Mouse (Mus musculus) left cerebral cortex, adult 11 months (tissue): ENCODE data around the gene Sf3a1.
A peak's percentile ranks its signal among the peaks of the same experiment; 100 is the strongest.

Experiments
- DNase-seq: peaks from one replicate; pipeline ENCODE4 v3.0.0; 2022; ENCODE audit warnings: low spot score

The Sf3a1 gene

DNA sequence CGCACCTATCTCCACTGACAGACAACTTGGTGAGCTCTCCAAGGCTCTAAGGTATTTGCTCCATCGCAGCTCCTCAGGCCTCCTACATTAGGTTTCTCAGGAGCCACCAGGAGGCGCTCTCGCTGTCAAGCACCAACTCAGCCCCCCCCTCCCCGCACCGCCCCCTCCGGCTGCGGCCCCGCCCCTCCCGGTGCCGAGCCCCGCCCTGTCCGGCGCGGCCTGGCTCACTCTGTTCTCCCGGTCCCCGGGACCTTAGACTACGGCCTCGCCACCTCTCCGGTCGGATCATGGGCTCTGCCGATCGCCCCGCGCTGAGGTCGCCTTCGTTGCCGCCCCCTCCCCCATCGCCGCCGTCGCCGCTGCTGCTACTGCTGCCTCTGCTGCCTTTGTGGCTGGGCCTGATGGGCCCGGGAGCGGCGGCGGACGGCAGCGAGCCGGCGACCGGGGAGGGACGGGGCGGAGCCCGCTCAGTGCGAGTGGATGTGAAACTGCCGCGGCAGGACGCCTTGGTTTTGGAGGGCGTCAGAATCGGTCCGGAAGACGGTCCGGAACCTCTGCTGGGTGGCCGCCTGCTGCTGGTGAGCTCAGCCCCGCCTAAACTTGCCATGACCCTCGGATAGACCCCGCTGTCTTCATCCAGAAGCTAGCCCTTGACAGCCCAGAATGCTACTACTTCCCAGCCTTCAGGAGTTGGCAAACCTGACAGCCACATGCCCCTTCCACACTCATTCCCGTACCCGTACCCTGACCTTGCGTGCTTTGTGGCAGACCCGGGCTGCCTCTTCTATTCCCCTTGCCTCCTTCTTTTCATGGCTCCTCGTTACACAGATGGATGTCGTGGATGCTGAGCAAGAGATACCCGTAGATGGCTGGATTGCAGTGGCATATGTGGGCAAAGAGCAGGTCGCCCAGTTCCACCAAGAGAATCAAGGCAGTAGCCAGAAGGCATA is 24.9 kb upstream of the Sf3a1 start, which contains the start of gene Rnf215:
Rnf215 (plus strand) TSS at position 217 of the 950 bp plus-strand sequence.
- DNase-seq: peak; percentile 71

DNA sequence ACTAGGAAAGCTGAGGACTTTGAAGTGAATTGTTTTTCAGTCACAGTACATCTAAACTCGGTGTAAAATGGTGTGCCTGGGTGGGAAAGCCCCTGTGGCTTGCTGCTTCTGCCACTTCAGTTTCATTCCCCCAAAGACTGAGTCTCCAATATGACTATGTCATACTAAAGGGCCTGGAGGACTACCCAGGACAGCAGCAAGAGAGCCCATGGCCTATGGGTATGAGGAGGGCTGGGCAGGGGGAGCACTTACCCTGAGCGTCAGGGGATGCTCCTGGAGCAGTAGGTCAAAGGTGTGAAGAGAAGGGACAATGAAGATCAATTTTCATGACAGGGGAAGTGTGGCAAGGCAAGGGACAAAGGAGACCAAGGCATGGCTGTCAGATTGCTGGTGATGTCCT is 21.2 kb upstream of the Sf3a1 start:
- DNase-seq: no peak

DNA sequence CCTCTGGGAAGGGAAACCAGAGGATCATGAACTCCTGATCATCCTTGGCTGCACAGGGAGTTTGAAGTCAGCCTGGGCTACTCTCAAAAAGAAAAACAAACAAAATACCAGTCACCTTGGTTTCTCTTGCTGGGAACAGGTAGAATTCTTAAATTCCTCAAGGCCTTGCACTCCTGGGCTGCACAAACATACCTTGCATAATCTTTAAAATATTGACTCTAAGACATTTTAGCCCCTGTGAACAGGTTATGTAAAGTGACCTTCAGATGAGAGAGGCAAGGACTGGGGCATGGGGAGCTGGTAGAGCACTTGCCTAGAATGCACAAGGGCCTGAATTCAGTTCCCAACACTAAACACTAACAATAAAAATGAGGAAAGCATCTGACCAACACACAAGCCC is 18.6 kb upstream of the Sf3a1 start:
- no peak for DNase-seq

DNA sequence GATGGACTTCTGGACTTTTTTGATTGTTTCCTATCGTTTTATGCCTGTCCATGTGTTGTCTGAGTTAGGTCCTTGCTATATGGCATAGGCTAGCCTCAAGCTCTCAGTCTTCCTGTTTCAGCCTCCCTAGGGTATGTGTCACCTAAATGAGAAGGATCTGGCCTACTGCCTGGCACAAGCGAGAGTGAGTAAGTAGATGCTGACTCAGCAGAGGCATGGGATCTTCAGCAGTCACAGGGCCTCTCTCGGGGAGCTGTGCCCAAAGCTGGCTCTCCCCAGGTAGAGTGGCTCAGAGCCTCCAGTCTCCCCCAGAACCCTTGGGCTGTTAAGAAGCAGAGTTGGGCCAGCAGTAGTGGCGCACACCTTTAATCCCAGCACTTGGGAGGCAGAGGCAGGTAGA is 17.8 kb upstream of the Sf3a1 start:
- no peak for DNase-seq

DNA sequence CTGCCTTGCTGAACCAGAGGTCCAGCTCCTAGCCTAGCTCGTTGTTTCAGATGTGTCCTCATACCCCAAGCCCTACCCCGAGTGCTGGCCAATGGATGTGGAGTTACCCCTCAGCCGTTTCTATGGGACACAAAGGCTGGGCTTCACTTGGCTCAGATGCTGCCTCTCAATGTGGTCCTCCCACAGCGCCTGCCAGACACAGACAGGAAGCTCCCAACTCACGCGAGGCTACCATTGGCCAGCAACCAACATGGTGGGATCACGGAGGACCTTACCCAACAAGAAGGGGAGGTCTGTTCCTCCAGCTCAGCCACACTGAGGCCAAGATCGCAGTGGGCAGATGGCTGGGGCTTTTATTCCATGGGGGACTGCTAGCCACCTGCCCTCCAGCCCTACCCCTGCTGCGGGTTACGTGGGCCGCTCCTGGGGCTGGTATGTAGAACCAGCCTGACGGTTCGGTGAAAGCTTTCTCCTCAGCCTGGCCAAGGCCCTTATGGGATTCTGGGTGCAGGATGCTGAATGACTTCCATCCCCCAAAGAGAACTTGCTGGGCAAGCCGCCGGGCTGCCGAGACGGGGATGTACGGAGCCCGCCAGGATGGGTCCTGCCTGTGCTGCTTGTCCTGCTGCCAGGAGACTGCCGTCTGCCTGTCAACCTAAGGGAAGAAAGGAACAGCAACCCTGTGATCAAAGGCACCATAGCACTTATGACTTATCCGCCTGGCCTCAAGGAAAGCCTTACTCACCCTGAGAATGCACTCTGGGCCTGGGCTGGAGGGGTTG is 16.7 kb upstream of the Sf3a1 start:
- no peak for DNase-seq

DNA sequence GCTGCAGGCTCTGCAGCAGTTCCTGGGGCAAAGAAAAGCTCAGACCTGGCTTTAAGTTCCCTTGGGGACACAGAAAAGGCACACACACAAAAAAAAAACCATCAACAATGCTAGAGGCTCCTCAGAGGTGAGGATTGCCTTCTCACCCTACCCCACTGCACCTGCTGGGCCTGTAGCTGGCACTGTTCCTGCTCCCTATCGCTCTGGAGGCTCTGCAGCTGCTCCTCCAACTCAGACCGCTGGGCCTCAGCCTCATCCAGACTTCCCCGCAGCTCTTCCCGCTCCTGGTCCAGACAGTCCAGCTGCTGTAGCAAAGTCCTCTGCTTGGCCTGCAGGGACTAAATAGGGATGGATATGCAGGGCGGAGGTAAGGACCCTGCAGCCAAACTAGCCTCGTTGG is 13.8 kb upstream of the Sf3a1 start:
- DNase-seq: no peak

DNA sequence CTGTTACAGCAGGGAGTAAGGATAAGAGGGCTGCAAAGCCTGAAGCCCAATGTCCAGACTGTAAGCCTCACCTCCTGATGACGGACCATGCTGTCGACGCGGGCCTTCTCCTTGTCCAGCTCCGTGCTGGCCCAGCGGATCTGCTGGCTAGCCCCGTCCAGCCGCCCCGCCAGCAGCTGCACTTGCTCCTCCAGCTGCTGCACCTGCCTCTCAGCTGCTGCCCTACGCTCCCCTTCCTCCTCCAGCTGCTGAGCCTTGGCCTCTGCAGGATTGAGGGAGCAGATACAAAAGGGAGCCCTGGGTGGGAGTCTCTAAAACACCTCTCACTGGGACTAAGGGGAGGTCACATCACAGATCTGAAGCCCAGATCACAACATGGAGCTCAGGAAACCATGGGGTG is 13.1 kb upstream of the Sf3a1 start:
- no peak for DNase-seq

DNA sequence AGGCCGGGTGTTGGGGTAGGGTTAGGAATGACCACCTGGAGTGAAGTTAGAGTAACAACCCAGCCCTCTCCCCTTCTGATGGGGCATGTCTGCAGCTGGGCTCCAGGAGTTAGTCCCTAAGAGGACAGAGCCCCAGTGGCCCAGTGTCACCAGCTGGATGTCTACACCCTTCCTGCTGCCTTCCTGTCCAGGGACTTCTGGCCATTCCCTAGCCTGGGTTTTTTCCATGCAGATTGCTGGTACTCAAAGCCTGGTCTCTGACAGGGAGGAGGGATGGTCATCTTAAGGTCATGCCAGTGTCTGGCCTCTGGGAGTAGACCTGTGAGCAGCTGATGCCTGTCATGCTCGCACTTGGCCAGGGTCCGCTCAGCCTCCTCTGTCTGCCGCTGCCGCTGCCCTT is 12.0 kb upstream of the Sf3a1 start:
- DNase-seq: no peak

DNA sequence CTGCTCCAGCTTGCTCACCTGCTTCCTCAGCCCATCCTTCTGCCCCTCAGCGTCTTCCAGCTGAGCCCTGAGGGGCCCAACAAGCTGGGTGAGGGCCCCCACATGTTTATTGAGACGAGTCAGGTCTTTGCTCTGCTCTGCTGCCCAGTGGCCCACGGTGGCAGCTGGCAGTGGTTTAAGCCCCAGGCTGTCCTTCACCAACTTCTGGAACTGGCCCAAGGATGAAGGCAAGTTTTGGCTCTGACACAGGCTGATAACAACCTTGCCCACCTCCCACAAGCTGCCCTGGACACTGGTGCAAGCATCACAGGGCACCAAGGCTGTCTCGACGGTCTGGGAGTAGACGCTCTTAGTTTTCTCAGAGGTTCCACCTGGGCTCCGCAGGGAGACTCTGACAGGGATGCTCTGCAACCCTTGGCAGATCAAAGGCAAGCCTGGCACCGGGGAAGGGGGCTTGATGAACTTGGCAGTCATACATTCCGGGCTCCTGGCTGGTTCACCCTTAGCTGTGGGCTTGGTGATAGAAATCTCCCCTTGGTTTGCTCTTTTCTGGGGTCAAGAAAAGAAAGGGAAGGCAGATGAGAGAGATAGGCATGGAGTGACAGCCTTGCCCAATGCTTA is 11.5 kb upstream of the Sf3a1 start:
- DNase-seq: no peak

DNA sequence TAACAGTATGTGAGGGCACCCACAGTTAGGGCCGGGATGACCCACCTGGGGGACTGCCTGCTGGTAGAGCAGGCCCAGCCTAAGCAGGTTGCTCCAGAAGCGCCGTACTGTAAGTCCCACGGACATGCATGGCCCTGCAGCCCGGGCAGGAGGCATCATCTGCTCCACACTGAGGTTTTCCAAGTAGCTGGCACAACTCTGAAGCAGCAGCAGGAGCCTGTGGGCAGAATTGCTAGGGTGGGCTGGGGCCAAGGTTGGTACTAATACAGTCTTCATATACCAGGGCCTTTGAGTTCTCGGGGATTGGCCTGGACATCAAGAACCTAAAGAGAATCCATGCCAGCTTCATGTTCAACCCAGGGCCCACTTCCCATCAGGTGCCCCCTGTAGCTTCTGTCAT is 10.3 kb upstream of the Sf3a1 start:
- no peak for DNase-seq

DNA sequence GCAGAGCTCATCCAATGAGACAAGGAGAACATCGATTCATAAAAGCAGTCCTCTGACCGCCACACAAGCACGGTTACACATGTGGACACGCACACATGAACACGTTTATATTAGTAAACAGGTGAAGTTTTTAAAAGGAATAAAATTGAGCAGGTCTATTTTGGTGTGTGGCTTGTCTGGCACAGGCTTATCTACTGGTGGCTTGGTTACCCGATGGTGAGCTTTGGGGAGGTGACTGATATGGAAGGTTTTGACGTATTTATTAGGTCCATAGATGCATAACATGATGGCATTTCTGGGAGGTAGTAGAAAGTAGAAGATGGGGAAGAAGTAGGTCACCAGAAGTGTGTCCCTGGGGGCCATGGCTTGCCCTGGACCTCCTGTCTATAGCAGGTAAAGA is 6.5 kb upstream of the Sf3a1 start:
- no peak for DNase-seq

DNA sequence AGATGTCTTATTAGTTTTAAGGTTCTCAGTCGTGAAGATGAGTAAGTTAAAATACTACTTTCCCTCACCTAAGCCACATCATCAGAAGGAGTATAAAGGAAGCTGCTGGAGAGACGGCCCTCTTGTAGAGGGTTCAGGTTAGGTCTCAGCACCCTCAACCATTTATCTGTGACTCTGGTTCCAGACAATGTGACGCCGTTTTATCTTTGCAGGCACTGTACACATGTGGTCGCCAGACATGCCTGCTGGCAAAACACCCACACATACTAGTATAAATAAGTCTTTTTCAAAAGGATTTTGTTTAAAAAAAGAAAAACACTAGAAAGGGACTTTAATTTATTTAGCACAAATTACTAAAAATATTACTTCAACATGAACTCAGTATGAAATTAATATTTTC is 4.5 kb upstream of the Sf3a1 start:
- DNase-seq: no peak

DNA sequence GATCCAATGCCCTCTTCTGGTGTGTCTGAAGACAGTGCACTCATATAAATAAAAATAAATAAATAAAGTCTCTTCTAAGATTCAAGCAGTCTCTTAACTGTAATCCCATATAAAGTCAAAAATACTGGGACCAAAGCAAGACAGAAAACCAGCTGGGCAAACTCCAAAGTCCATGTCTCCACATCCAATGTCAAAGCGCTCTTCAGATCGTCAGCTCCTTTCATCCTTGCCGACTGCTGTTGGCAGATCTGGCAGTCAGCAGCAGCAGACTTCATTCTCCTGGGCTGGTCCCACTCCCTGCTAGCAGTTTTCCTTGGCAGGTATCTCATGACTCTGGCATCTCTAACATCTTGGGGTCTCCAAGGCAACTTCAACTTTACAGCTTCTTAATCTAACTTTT is 1.5 kb upstream of the Sf3a1 start:
- DNase-seq: no peak

DNA sequence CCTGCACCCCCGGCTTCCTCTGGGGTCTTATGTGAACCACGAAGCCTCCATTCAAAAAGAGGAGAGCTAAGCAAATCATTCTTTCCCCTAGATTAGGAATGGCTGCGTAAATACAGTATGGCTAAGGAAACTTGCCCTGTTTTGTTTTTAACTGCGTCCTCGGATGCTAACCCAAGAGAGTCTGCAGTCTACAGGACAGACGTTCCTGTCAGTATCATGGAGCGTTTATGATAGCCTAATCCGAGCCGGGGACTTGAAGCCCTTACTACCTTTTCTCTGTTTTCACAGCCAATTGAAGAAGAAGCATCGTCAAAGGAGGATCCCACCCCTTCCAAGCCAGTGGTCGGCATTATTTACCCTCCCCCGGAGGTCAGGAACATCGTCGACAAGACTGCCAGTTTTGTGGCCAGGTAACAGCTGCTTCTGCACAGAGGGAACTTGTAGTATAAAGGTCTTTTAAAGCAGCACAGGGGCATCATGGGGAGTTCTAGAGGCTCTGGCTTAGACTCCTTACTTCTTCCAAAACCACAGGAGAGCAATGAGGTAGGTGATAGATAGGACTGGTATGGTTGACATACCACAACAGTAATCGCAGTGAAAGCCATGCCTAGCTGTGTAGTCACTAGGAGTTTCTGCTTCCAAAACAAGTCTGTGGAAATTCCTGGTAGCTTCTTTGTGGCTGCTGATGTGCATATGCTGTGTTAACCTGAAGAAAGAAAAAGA is 769 bp downstream of the Sf3a1 start:
- no peak for DNase-seq

DNA sequence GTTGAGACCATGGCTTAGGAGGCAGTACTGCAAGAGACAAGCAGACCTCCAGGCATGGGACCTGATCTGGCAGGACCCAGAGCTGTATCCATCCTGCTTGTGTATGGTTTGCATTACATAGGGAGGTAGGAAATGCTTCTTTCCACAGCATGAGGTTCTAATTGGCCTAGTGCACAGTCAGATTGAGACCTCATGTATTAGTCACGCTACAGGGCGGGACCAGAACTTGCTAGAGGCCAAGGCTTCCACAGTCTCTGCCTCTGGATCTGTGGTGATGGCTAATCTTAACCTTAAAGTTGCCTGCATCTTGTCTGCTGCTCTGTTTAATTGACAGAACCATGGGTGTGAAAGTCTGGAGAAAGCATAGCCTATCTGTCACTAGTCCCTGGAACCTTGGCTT is 4.6 kb downstream of the Sf3a1 start:
- no peak for DNase-seq

DNA sequence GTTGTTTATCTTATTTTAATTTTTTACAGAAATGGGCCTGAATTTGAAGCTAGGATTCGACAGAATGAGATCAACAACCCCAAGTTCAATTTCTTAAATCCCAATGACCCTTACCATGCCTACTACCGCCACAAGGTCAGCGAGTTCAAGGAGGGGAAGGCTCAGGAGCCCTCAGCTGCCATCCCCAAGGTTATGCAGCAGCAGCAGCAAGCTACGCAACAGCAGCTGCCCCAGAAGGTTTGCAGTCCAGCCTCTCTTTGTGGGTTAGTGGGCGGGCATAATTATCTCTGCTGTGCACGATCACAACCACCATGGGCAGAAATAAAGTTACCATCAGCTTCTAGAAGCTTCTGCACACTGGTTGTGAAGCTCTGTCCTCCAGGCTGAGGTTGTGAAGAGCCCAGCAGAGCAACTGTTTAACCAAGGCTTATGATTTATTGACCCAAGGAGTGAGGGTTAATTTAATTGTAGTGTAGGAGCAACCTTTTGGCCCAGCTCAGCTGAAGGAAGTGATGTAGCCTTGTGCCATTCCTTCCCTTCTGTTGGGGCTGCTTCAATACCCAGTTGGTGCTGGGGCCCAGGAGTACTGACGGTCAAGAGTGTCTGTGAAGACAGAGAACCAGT is 6.4 kb downstream of the Sf3a1 start:
- no peak for DNase-seq

DNA sequence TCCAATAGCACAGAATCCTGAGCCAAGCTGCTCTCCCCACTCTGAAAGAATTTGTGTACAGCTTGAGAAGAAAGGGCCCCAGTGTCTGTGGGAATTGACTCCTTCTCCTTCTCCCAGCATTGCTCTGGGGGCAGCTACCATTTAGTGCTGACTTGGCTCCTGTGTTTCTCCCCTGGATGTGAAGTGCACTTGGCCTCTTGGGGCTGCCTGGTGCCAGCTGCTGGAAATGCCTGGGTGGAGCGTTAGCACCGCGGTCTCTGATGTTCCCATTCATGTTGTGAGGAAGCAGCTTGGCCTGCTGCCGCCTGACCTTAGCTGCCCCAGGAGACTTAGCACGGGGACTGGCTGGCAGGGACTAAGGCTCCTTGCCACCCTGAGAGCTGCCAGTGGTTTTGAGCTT is 14.4 kb downstream of the Sf3a1 start:
- peak; percentile 54 for DNase-seq

DNA sequence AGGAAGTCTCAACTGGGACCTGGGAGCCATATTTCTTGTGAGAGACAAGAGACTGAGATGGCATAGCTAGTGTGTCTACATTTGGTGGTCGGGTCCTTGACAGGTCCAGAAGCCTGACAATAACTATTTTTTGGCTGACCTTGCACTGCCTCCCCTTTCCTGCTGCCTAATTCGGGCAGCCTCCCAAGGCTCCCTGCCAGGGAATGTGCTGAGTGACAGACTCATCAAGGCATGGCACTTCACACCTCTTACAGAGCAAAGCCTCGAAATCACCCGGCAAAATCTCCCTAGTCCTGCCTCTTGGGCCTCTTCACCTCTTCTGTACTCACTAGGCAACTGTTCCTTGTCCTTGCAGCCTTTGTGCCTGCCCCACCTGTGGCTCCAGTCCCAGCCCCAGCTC is 17.6 kb downstream of the Sf3a1 start:
- DNase-seq: no peak

DNA sequence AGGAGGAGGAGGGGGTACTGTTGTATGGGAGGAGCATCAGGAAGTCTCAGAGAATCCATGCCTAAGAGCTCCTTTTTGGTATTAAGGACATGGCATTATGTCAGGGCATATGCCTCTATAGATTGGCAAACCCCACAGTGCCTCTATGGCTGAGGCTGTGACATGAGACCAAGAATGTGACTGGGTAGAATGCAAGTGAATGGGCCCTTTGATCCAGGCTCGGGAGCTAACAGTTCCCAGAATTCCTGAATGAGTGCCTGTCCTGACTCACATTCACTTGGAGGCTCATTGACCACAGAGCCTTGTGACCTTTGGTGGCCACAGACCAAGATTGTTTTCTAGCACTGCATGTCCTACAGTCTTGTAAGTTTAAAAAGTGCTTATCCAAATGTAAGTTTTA is 21.9 kb downstream of the Sf3a1 start:
- no peak for DNase-seq

DNA sequence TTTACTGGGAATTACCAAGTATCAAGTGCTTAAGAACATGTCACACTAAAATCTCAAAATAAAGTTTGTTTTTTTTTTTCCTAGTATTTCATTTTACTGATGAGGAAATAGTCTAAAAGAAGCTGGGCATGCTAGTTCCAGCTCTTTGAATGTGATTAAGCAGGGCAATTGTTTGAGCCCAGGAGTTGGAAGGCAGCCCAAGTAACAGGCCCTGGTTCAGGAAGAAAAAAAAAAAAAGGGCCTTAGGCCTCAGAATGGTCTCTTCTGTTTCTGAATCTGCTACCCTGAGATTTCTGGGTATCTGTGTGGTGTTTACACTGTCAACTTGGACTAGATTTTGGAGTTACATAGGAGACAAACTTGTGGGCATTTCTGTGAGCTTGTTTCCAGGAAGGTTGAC is 23.4 kb downstream of the Sf3a1 start:
- DNase-seq: no peak

DNA sequence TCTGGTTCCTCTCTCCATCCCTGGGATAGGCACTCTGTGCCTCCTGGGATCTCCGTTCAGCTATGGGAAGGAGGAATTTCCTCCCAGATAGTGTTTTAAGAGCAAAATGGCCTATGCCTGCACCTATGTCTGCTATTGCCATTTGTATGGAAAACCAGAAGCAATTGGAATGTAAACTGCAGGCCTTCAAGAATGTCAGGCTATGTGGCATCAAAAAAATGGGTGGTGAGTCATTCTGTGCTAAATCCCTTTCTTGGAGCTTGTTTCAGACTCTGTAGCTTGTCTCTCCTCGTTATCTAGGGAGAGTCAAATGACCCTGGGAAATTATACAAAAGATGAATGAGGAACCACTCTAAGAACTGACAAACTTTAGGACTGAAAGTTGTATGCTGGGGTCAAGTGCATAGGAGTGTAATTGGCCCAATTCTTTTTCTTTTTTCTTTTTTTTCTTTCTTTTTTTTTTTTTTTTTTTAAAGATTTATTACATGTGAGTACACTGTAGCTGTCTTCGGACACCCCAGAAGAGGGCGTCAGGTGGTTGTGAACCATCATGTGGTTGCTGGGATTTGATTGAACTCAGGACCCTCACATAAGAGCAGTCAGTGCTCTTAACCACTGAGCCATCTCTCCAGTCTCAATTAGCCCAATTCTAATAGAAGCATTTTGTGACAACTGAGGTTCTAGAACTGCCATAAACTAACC is 24.3 kb downstream of the Sf3a1 start:
- no peak for DNase-seq
